Mouse (Mus musculus) monocyte, adult 2 months (primary cell): Measurements from ENCODE around the gene Olfr56.
"Not testable (repeated sequence)": the region's sequence is repeated elsewhere in the genome, so short reads cannot be mapped to it uniquely, and the experiment has no call there.

Experiments
- DNase-seq, 2 experiments: peaks; one replicate each; pipeline ENCODE4 v3.0.0; 2022; ENCODE audit warnings: low spot score in 2 of 2, low read depth in 1 of 2

Gene Olfr56

GRCm38 (mm10) chr11:48978240-48978939 is at the start of gene Olfr56:
Gene Olfr56 (plus strand): TSS chr11:48978889.
- DNase-seq: not testable (repeated sequence)

- DNase-seq: not testable (repeated sequence)
These were observed 45.3 kb upstream of the Olfr56 start for GRCm38 (mm10) chr11:48933422-48933821.

GRCm38 (mm10) chr11:48933923-48934322 is 44.8 kb upstream of the Olfr56 start:
- DNase-seq: not testable (repeated sequence)

- not testable (repeated sequence) for DNase-seq
These were observed 43.4 kb upstream of the Olfr56 start for GRCm38 (mm10) chr11:48935291-48935690.

DNA sequence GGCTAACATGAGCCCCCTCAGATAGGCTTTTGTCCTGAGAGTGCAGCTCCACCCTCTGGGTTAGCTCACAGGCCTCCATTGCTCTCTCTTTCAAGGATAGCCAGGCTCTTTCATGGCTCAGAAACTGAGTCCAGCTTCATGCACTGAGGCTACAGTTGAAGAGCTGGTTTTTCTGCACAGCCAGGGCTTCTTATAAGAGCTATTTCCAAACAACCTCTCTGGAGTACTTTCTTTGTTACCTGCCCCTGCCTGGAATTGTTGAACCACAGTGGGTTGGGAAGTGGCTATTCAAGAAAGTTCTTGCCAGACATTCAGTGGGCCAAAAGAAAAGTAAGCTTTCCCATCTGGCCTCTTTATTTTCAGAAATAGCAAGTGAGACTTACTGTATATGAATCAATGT is 39.4 kb upstream of the Olfr56 start:
- not testable (repeated sequence) for DNase-seq

- not testable (repeated sequence) for DNase-seq
These were observed 32.6 kb upstream of the Olfr56 start, which contains the start of gene Psme2b for GRCm38 (mm10) chr11:48946090-48946489. Gene Psme2b (minus strand): TSS chr11:48946190.

- not testable (repeated sequence) for DNase-seq
These were observed 4.0 kb upstream of the Olfr56 start for GRCm38 (mm10) chr11:48974686-48975085.

- not testable (repeated sequence) for DNase-seq
These were observed 562 bp downstream of the Olfr56 start, which contains the start of gene 9930111J21Rik1 for GRCm38 (mm10) chr11:48979251-48979650. Gene 9930111J21Rik1 (minus strand): TSS chr11:48979398.

- DNase-seq: not testable (repeated sequence)
These were observed 1.4 kb downstream of the Olfr56 start for GRCm38 (mm10) chr11:48980052-48980451.

DNA sequence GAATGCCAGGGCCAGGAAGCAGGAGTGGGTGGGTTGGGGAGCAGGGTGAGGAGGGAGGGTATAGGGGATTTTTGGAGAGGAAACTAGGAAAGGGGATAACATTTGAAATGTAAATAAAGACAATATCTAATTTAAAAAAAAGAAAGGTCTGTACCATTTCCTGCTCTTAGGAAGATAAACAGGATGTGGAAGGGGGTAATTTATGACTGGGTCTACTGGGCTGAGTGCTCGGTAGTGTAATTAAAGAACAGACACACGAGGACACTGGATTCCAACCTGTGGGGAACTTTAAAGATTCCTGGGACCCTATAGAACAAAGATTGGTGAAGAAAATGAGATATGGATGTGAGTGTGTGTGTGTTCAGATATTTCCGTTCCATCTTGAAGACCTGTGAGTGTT is 4.2 kb downstream of the Olfr56 start:
- DNase-seq: not testable (repeated sequence)

DNA sequence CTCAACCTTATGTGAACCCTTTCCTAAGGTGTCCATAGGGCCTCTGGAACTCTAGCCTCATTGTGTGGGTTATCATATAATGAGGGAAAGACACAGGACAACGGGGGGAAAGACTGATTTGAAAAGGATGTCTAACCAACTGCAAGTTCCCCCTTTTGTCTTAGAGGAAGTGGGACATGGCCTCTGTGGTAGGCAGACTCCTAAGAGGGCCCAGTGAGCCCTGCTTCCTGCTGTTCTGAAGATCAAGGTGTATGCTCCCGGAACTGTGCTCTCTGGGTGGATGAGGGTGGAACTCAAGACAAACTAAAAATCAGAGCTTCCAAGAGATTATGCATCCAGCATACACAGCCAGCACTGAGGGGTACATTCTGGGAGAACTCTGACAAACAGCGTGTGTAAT is 9.5 kb downstream of the Olfr56 start:
- DNase-seq: not testable (repeated sequence)

- not testable (repeated sequence) for DNase-seq
These were observed 11.3 kb downstream of the Olfr56 start for GRCm38 (mm10) chr11:48989981-48990380.

GRCm38 (mm10) chr11:48991740-48992520 is 13.2 kb downstream of the Olfr56 start, which contains the start of gene Gm12185:
Gene Gm12185 (minus strand): TSS chr11:48992226.
- DNase-seq: not testable (repeated sequence)

GRCm38 (mm10) chr11:48993296-48993695 is 14.6 kb downstream of the Olfr56 start:
- DNase-seq: not testable (repeated sequence)

- not testable (repeated sequence) for DNase-seq
These were observed 15.3 kb downstream of the Olfr56 start, which contains the start of gene Tgtp1 for GRCm38 (mm10) chr11:48994018-48994417. Gene Tgtp1 (minus strand): TSS chr11:48994172.

DNA sequence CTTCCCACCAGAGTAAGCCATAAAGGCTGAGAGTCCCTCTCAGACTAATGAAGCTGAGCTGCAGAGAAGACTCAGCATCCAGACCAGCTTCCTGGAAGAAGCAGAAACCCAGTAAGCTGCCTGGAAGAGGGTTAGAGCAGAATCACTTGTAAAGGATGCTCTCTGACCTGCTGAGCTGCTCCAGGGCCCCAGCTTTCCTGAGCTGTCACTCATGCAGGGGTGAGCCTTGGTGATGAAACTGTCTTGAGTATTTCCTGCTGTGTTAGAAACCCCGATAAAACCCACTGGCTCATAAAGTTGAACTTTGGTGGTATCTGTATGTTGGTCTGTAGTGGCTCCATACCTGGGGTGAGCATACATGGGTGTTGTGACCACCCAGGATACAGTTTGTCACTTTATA is 21.7 kb downstream of the Olfr56 start:
- not testable (repeated sequence) for DNase-seq

DNA sequence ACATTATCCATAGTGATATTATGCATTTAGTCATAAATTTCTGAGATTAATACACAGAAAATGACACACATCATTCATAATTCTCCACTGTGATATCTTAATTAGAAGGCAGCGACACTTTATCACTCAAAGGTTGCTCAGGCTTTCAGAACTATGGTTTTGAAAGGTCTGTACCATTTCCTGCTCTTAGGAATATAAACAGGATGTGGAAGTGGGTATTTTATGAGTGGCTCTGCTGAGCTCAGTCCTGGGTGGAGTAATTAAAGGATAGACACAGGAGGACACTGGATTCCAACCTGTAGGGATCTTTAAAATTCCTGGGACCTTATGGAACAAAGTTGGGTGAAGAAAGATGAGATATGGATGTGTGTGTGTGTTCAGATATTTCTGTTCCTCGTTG is 27.6 kb downstream of the Olfr56 start:
- DNase-seq: not testable (repeated sequence)

GRCm38 (mm10) chr11:49006785-49007184 is 28.1 kb downstream of the Olfr56 start:
- not testable (repeated sequence) for DNase-seq

DNA sequence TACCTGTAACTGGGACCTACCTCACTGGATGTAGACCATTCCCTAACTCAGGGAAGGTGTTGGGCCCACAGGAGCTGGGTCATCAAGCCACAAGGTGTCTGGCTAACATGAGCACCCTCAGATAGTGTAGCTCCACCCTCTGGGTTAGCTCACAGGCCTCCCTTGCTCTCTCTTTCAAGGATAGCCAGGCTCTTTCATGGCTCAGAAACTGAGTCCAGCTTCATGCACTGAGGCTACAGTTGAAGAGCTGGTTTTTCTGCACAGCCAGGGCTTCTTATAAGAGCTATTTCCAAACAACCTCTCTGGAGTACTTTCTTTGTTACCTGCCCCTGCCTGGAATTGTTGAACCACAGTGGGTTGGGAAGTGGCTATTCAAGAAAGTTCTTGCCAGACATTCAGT is 33.4 kb downstream of the Olfr56 start:
- DNase-seq: not testable (repeated sequence)

GRCm38 (mm10) chr11:49050064-49050463 is 71.4 kb downstream of the Olfr56 start:
- DNase-seq: not testable (repeated sequence)

DNA sequence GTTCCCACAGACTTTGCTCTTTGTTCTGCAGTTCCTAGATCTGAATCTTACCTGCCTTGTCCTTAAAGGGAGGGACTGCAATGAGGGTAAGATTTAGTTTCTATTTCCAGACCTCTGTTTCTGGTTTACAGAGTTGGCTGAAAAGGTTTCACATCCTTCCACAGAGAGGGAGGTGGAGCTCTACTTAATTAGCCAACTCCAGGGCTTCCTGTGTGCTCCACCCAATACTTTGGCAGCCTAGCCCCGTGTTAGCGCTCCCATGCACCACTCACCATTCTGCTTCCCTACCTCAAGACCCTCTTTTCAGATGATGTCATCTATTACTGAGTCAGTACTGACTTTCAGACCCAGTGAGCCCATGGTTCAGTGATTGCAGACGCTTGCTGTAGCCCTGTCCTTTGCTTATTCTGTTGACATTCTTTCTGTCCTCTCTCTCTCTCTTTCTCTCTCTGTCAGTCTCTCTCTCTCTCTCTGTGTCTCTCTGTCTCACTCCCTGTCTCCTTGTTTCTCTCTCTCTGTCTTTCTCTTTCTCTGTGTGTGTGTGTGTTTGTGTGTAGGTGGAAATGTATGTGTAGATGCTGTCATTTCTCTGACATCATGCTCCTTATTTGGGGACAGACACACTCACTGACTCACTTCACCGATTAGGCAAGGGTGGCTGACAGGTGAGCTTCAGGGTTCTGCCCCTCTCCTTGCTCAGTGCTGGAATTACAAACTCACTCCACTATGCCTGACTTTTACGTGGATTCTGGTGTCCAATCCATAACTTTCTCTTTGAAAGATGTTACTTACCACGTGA is 72.6 kb downstream of the Olfr56 start, which contains the start of gene 9930111J21Rik2:
9930111J21Rik2 (minus strand) TSS at position 150 of the 799 bp plus-strand sequence.
- DNase-seq: not testable (repeated sequence)
